Mouse (Mus musculus) midbrain, embryonic 11.5 days (tissue): ENCODE measurements around the gene Inpp4b. TPM values are rescaled to one million over a fixed set of nuclear protein-coding genes. Genes with fewer than 3 reads are reported as not detected.

Experiments used
- ATAC-seq: fragments of 200-750 bp; cut with Nextera tagmentation; 2 replicates; pipeline ENCODE4 v1.8.0; 2017; ENCODE audit warnings: moderate TSS enrichment, moderate library complexity; ENCODE audit not compliant: low FRiP score
- DNase-seq: peaks from one replicate; pipeline ENCODE4 v3.0.0; 2015; ENCODE audit warnings: low spot score; ENCODE audit errors: missing footprints
- H3K27ac ChIP-seq: fragments of 300-500 bp; sonication (generic); 2 replicates; pipeline ENCODE4 v1.5.1; 2014; ENCODE audit warnings: low read depth, low read length
- H3K27me3 ChIP-seq: fragments of 300-500 bp; sonication (generic); 2 replicates; pipeline ENCODE4 v1.6.1; 2014; ENCODE audit warnings: mild to moderate bottlenecking, low read length, moderate library complexity, mixed read lengths; ENCODE audit not compliant: control insufficient read depth, insufficient read depth
- H3K36me3 ChIP-seq: fragments of 300-500 bp; sonication (generic); 2 replicates; pipeline ENCODE4 v1.6.1; 2014; ENCODE audit warnings: mild to moderate bottlenecking, low read length, moderate library complexity, mixed read lengths; ENCODE audit not compliant: control insufficient read depth, insufficient read depth
- H3K4me1 ChIP-seq: fragments of 300-500 bp; sonication (generic); 2 replicates; pipeline ENCODE4 v1.6.1; 2014; ENCODE audit warnings: low read length; ENCODE audit not compliant: control insufficient read depth, insufficient read depth
- H3K4me2 ChIP-seq: fragments of 300-500 bp; sonication (generic); 2 replicates; pipeline ENCODE4 v1.6.1; 2014; ENCODE audit warnings: mild to moderate bottlenecking, moderate library complexity
- H3K4me3 ChIP-seq: fragments of 300-500 bp; sonication (generic); 2 replicates; pipeline ENCODE4 v1.5.1; 2014; ENCODE audit warnings: low read depth, low read length
- H3K9ac ChIP-seq: fragments of 300-500 bp; sonication (generic); 2 replicates; pipeline ENCODE4 v1.6.1; 2014; ENCODE audit warnings: low read length
- H3K9me3 ChIP-seq: fragments of 300-500 bp; sonication (generic); 2 replicates; pipeline ENCODE4 v1.6.1; 2016; ENCODE audit warnings: low read length; ENCODE audit not compliant: control insufficient read depth
- WGBS: fragments of 180-500 bp; shearing (Covaris S2); extraction: QIAGEN DNeasy Blood & Tissue Kit; methylation state at CpG from one replicate; pipeline ENCODE4 v1.1.7; 2014; 5-methylcytosine and 5-hydroxymethylcytosine counted together
- polyA plus RNA-seq: library from polyadenylated mRNA; unstranded; fragments of >200 nt; fragmentation: Nextera tagmentation; extraction: Ambion mirVana; gene quantifications from 2 replicates; pipeline ENCODE4 v1.2.1, GENCODE M21; 2014

Gene Inpp4b
- polyA plus RNA-seq, 1 experiment from 2014 or later = 3.5 TPM

DNA sequence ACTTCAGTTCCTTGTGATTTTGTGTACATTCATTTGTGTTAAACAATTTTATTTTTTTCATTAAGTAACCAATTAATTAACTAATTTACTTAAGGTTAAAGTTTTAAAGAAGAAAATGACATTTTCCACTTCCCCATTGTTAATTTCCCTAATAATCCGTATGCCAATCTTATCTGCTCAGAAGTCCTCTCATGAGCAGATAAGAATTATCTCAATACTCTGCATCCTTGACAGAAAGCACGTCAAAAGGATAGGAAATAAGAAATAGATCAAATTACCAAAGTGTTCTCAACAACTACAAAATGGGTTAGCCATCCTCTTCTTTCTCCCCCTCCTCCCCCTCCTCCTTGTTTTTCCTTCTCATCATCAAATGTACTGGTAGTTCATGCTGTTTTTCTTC is 182.2 kb downstream of the Inpp4b start:
- Histone ChIP-seq H3K27me3 (no peaks in the 10 kb centered on the region), H3K4me3 (no peak overlapping the region), H3K27ac (no peak overlapping the region), H3K4me1 (no peaks in the 10 kb centered on the region), H3K9ac (no peak overlapping the region), H3K9me3 (no peaks in the 10 kb centered on the region), H3K4me2 (no peak overlapping the region), H3K36me3 (no peaks in the 10 kb centered on the region)
- ATAC-seq (no peak), DNase-seq (no peak)
- 52% methylated on average over 2 of the region's 2 CpGs for WGBS

- H3K9ac ChIP-seq = no peak overlapping the region
- H3K4me3 ChIP-seq = no peak overlapping the region
- H3K27me3 ChIP-seq = no peaks in the 10 kb centered on the region
- H3K9me3 ChIP-seq = no peaks in the 10 kb centered on the region
- DNase-seq (no peak), ATAC-seq (no peak)
- no peak overlapping the region for H3K4me2 ChIP-seq
- no peak overlapping the region for H3K27ac ChIP-seq
- H3K4me1 ChIP-seq = no peaks in the 10 kb centered on the region
- no peaks in the 10 kb centered on the region for H3K36me3 ChIP-seq
- 9% methylated on average over 4 of the region's 4 CpGs for WGBS
Measured at GRCm38 (mm10) chr8:81527661-81528060, 185.3 kb downstream of the Inpp4b start.

DNA sequence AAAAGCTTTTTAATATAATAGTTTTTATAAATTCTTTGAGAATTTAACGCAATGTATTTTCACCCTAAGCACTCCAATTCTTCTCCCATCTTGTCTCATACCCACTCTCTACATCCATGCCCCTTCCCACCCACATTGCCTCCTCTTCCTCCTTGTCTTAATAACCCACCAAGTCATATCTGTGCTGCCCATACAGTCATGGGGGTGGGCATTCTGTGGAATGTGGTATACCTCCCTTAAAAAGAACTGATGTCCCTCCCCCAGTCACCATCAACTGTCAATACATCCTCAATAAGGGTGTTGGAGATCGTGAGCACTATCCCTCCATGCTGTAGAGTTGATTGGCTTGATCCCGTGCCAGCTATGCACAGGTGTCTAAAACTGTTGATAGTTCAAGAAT is 196.0 kb downstream of the Inpp4b start:
- no peak for ATAC-seq
- WGBS = 92% methylated on average over 3 of the region's 3 CpGs

DNA sequence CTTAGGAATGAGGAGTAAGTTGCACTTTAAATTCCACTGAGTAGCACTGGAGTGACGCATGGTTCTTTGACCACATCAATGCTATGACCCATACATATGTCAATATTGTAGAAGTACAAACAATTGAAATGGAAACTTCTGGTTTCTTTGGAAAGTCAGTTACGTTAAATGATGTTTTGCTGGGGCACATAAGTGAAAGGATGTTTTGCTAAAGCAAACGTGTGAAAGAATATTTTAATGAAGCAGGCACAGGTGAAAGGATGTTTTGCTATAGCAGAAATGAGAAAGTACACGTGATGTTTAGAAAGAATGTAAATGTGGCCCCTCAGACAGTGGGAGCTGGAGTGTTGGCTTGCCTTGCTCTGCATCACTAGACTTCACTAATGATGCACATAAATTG is 216.2 kb downstream of the Inpp4b start:
- H3K36me3 ChIP-seq = no peaks in the 10 kb centered on the region
- no peaks in the 10 kb centered on the region for H3K27me3 ChIP-seq
- DNase-seq = no peak
- no peaks in the 10 kb centered on the region for H3K4me1 ChIP-seq
- H3K4me3 ChIP-seq = no peak overlapping the region
- H3K4me2 ChIP-seq = no peak overlapping the region
- ATAC-seq = no peak
- no peaks in the 10 kb centered on the region for H3K9me3 ChIP-seq
- H3K27ac ChIP-seq = no peak overlapping the region
- no peak overlapping the region for H3K9ac ChIP-seq
- WGBS = 82% methylated on average over 4 of the region's 4 CpGs

More for the DNA sequence above, 196.0 kb downstream of the Inpp4b start:
- H3K4me1 ChIP-seq = no peaks in the 10 kb centered on the region
- no peak overlapping the region for H3K4me3 ChIP-seq
- no peaks in the 10 kb centered on the region for H3K9me3 ChIP-seq
- no peak overlapping the region for H3K27ac ChIP-seq
- H3K27me3 ChIP-seq = no peaks in the 10 kb centered on the region
- DNase-seq = no peak
- no peaks in the 10 kb centered on the region for H3K36me3 ChIP-seq
- no peak overlapping the region for H3K9ac ChIP-seq
- H3K4me2 ChIP-seq = no peak overlapping the region

DNA sequence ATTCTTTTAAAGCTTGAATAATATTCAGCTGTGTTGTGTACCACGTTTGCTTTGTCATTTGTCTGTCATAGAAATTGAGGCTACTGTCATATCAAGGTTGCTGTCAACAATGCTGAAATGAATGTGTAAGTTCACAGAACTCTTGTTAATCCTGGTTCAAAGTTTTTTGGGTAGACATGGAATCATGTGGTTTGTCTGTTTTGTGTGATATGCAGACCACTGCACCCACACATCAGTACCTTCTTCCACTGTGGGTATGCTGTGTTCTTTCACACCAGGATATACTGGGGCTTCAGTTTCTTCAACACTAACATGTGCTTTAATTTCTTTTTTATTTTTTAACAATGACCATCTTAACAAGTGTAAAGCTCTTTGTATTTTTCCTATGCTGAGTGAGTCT is 220.0 kb downstream of the Inpp4b start:
- Histone ChIP-seq H3K36me3 (no peaks in the 10 kb centered on the region), H3K9ac (no peak overlapping the region)
- WGBS = 68% methylated on average over 1 of the region's 1 CpGs

GRCm38 (mm10) chr8:81565484-81565883 is 223.1 kb downstream of the Inpp4b start:
- ATAC-seq = no peak
- no peaks in the 10 kb centered on the region for H3K36me3 ChIP-seq
- H3K4me1 ChIP-seq = no peaks in the 10 kb centered on the region
- no peak overlapping the region for H3K27ac ChIP-seq
- WGBS = 91% methylated on average over 4 of the region's 4 CpGs
- no peak overlapping the region for H3K9ac ChIP-seq
- no peak overlapping the region for H3K4me2 ChIP-seq
- no peak for DNase-seq
- H3K4me3 ChIP-seq = no peak overlapping the region
- H3K9me3 ChIP-seq = no peaks in the 10 kb centered on the region
- no peaks in the 10 kb centered on the region for H3K27me3 ChIP-seq

More for the DNA sequence above, 220.0 kb downstream of the Inpp4b start:
- H3K27me3 ChIP-seq = no peaks in the 10 kb centered on the region
- no peak overlapping the region for H3K4me3 ChIP-seq
- no peak overlapping the region for H3K4me2 ChIP-seq
- no peak overlapping the region for H3K27ac ChIP-seq
- H3K4me1 ChIP-seq = no peaks in the 10 kb centered on the region
- no peak for DNase-seq
- no peak for ATAC-seq
- no peaks in the 10 kb centered on the region for H3K9me3 ChIP-seq

GRCm38 (mm10) chr8:81572319-81573104 is 230.2 kb downstream of the Inpp4b start:
- DNase-seq (no peak), ATAC-seq (no peak)
- H3K9me3 ChIP-seq = no peaks in the 10 kb centered on the region
- H3K4me1 ChIP-seq = no peaks in the 10 kb centered on the region
- no peak overlapping the region for H3K27ac ChIP-seq
- 85% methylated on average over 1 of the region's 1 CpGs for WGBS
- no peak overlapping the region for H3K4me2 ChIP-seq
- H3K9ac ChIP-seq = no peak overlapping the region
- H3K36me3 ChIP-seq = no peaks in the 10 kb centered on the region
- H3K27me3 ChIP-seq = no peaks in the 10 kb centered on the region
- no peak overlapping the region for H3K4me3 ChIP-seq

DNA sequence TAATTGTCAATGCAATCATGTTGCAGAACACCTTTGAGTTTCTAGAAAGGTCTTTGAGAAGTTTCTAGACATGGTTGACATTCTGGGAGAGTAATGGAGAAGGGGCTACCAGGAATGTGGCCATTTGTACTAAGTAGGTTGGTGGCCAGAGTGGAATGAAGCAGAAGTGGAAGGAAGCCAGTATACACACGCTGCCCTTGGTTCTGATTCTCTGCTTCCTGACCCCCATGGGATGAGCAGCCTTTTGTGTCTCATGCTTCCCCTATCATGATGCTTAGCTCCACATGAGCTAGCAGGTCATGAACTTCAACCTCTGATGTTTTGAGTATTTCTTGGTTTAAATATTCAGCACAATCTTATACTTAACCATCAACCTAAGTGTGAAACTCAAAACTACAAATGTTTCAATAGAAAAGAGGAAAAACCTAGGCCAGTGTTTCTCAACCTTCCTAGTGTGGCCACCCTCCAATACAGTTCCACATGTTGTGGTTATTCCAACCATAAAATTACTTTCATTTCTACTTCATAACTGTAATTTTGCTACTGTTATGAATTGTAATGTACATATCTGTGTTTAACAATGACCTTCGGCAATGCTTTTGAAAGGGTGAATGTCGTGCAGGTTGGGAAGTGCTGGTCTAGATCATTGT is 233.0 kb downstream of the Inpp4b start:
- no peaks in the 10 kb centered on the region for H3K9me3 ChIP-seq
- no peaks in the 10 kb centered on the region for H3K4me1 ChIP-seq
- H3K27me3 ChIP-seq = no peaks in the 10 kb centered on the region
- WGBS = 95% methylated on average over 3 of the region's 3 CpGs
- no peak for ATAC-seq
- no peak for DNase-seq
- H3K27ac ChIP-seq = no peak overlapping the region
- H3K9ac ChIP-seq = no peak overlapping the region
- no peak overlapping the region for H3K4me3 ChIP-seq
- H3K4me2 ChIP-seq = no peak overlapping the region
- no peaks in the 10 kb centered on the region for H3K36me3 ChIP-seq

- H3K4me3 ChIP-seq = no peak overlapping the region
- H3K36me3 ChIP-seq = no peaks in the 10 kb centered on the region
- H3K27me3 ChIP-seq = no peaks in the 10 kb centered on the region
- no peak for DNase-seq
- WGBS = 84% methylated on average over 3 of the region's 3 CpGs
- no peaks in the 10 kb centered on the region for H3K4me1 ChIP-seq
- H3K9ac ChIP-seq = no peak overlapping the region
- H3K4me2 ChIP-seq = no peak overlapping the region
- no peak overlapping the region for H3K27ac ChIP-seq
- no peaks in the 10 kb centered on the region for H3K9me3 ChIP-seq
- no peak for ATAC-seq
Measured at GRCm38 (mm10) chr8:81578951-81579350, 236.6 kb downstream of the Inpp4b start.
